Mouse (Mus musculus) lung, embryonic 14.5 days (tissue): ENCODE results near the gene Impg1. TPM values are rescaled to one million over a fixed set of nuclear protein-coding genes. Genes with fewer than 3 reads are reported as not detected.

Source experiments
- ATAC-seq: fragments of 200-750 bp; cut with Nextera tagmentation; 2 replicates; pipeline ENCODE4 v1.8.0; 2017; ENCODE audit warnings: mild to moderate bottlenecking, moderate TSS enrichment, moderate library complexity; ENCODE audit not compliant: insufficient read depth
- DNase-seq: peaks from one replicate; pipeline ENCODE4 v3.0.0-alpha.2; 2015
- H3K27ac ChIP-seq: fragments of 300-500 bp; sonication (generic); 2 replicates; pipeline ENCODE4 v1.5.1; 2014; ENCODE audit warnings: low read depth, mild to moderate bottlenecking, moderate library complexity
- H3K27me3 ChIP-seq: fragments of 300-500 bp; sonication (generic); 2 replicates; pipeline ENCODE4 v1.6.1; 2014; ENCODE audit warnings: low read length, control low read depth; ENCODE audit not compliant: insufficient read depth
- H3K36me3 ChIP-seq: fragments of 300-500 bp; sonication (generic); 2 replicates; pipeline ENCODE4 v1.6.1; 2014; ENCODE audit warnings: control low read depth; ENCODE audit not compliant: insufficient read depth
- H3K4me1 ChIP-seq: fragments of 300-500 bp; sonication (generic); 2 replicates; pipeline ENCODE4 v1.6.1; 2014; ENCODE audit warnings: antibody characterized with exemption, control low read depth; ENCODE audit not compliant: insufficient read depth
- H3K4me2 ChIP-seq: fragments of 300-500 bp; sonication (generic); 2 replicates; pipeline ENCODE4 v1.6.1; 2014; ENCODE audit warnings: mild to moderate bottlenecking
- H3K4me3 ChIP-seq: fragments of 300-500 bp; sonication (generic); 2 replicates; pipeline ENCODE4 v1.5.1; 2014; ENCODE audit warnings: low read depth, low read length
- H3K9ac ChIP-seq: fragments of 300-500 bp; sonication (generic); 2 replicates; pipeline ENCODE4 v1.6.1; 2014
- H3K9me3 ChIP-seq: fragments of 300-500 bp; sonication (generic); 2 replicates; pipeline ENCODE4 v1.6.1; 2016; ENCODE audit warnings: low read depth, low read length, control low read depth
- CTCF ChIP-seq: IDR thresholded peaks from 2 replicates; pipeline ENCODE4 v1.5.1; 2016; ENCODE audit warnings: antibody characterized with exemption, low read depth
- WGBS: fragments of 180-500 bp; shearing (Covaris S2); extraction: QIAGEN DNeasy Blood & Tissue Kit; methylation state at CpG from one replicate; pipeline ENCODE4 v1.1.7; 2014; 5-methylcytosine and 5-hydroxymethylcytosine counted together
- polyA plus RNA-seq: library from polyadenylated mRNA; unstranded; fragments of >200 nt; fragmentation: Nextera tagmentation; extraction: Ambion mirVana; gene quantifications from 2 replicates; pipeline ENCODE4 v1.2.1, GENCODE M21; 2014

The Impg1 gene
- polyA plus RNA-seq, 1 experiment from 2014 or later, result 0.05 TPM

DNA sequence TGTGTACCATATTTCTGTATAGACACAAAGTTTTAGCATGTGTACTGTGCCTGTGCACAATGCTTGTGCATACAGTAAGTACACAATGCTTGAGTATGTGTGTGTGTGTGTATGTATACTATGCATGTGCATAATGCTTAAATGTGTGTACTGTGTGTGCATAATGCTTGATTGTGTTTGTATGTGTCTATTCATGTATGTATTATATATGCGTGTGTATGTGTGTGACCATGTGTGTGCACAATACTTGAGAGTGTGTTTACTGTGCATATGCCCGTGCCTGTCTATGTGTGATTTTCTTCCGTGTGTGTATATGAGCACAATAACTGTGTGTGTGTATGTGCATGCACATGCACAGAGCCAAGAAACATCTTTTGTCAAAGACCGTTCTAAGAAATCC lies 158.9 kb downstream of the Impg1 start:
- H3K27me3 ChIP-seq, result no peaks in the 10 kb centered on the region
- no peak overlapping the region for H3K27ac ChIP-seq
- WGBS, result 91% methylated on average over 4 of the region's 4 CpGs
- no peak for TF ChIP-seq CTCF
- no peaks in the 10 kb centered on the region for H3K9me3 ChIP-seq
- no peak for ATAC-seq
- peaks cover 10% of the 10 kb centered on the region; the same call in 1 of the 2 replicates for H3K36me3 ChIP-seq
- H3K9ac ChIP-seq, result no peak overlapping the region
- no peak for DNase-seq
- no peak overlapping the region for H3K4me2 ChIP-seq
- H3K4me1 ChIP-seq, result no peaks in the 10 kb centered on the region
- no peak overlapping the region for H3K4me3 ChIP-seq

DNA sequence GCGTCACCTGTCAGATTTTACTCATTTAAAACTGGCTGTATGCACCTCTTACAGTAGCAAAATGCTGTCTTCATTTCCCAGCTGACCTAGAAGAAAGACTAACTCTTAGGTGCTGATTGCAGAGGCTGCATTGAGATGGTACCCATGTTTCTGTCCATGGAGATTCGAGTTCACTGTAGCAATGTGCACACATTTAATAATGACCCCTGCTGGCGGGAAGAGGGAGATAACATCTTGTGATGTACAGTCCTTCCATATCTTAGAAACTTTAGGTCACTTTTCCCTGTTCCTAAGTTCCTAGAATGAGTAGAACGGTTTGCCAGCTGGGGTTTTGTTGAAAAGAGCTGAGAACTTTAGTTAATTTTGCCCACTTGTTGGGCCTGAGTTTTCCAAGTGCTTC lies 161.8 kb downstream of the Impg1 start:
- Histone ChIP-seq H3K4me2 (no peak overlapping the region), H3K4me3 (no peak overlapping the region), H3K36me3 (0 out of 2 replicates have a peak, but pooled peaks cover 13% of the 10 kb centered on the region), H3K27me3 (no peaks in the 10 kb centered on the region), H3K27ac (no peak overlapping the region), H3K9ac (no peak overlapping the region), H3K4me1 (no peaks in the 10 kb centered on the region), H3K9me3 (no peaks in the 10 kb centered on the region)
- WGBS, result 65% methylated on average over 4 of the region's 4 CpGs
- peak; percentile 67 for DNase-seq
- 0 out of 2 replicates have a peak, but pooled peaks have one; percentile 52 for ATAC-seq
- peak; percentile 58 for TF ChIP-seq CTCF

DNA sequence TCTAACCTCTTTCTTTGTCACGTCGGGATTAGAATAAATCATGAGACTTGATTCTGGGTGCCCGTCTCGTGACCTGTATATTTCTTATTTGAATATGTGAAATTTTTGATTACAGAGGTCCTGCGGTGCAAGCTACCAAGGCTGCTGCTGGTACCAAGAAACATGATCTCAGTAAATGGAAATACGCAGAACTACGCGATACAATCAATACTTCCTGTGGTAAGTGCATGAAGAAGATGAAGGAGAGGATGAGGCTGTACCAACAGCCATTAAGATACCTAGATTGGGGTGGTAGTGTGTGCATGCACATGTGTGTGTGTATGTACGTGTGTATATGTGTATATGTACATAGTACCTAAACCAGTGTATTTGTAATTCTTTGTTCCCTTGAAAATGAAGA lies 166.2 kb downstream of the Impg1 start:
- Histone ChIP-seq H3K27me3 (no peaks in the 10 kb centered on the region), H3K27ac (no peak overlapping the region), H3K4me1 (no peaks in the 10 kb centered on the region), H3K4me3 (no peak overlapping the region), H3K36me3 (0 out of 2 replicates have a peak, but pooled peaks cover 6% of the 10 kb centered on the region), H3K9ac (no peak overlapping the region), H3K4me2 (no peak overlapping the region), H3K9me3 (no peaks in the 10 kb centered on the region)
- ATAC-seq, result no peak
- DNase-seq, result no peak
- WGBS, result 88% methylated on average over 9 of the region's 9 CpGs
- no peak for TF ChIP-seq CTCF

DNA sequence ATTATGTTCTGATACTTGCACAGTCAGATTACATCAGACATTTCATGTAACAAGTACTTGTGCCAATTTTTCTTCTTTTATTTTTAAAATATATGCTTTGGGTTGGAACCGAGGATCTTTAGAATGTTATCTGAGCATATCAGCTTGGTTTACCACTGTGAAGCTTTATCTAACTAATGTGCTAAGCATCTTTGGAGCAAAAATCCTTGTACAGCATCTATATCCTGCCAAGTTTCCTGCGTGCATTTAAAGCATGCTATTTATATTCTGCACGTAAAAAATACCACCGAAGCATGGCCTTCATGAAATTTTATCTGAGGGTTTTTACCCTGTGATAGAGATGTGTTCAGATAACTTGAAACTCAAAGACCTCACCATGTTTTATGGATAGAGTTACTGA lies 169.2 kb downstream of the Impg1 start:
- WGBS, result 46% methylated on average over 4 of the region's 4 CpGs
- H3K9ac ChIP-seq, result no peak overlapping the region

DNA sequence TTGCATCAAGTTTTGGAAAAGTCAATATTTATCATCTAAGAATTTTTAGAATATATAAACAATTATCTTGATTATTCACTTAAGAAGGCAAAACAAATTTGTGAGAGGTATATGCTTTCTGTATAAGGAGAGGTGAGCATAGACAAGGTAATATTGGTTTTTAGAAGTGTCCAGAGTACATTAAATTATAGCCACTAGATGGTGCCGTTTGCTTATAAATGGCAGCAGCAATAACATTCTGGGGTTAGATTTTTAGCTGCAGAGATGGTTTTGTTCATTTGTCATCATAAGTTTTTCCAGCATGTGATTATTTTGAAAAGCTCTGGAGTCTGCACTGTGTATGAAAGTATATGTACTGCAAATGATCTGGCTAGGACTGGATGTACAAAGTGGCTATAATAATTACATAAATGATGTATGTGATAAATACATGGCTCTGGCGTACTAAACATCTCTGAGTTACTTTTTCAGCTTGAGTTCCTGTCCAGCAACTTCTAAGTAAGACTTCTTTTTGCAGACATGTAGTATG lies 172.2 kb downstream of the Impg1 start:
- 43% methylated on average over 2 of the region's 2 CpGs for WGBS
- TF ChIP-seq CTCF, result peak; percentile 61
- no peaks in the 10 kb centered on the region for H3K4me1 ChIP-seq
- no peaks in the 10 kb centered on the region for H3K9me3 ChIP-seq
- H3K4me2 ChIP-seq, result no peak overlapping the region
- ATAC-seq (no peak), DNase-seq (peak; percentile 80)
- H3K27ac ChIP-seq, result no peak overlapping the region
- H3K9ac ChIP-seq, result no peak overlapping the region
- H3K27me3 ChIP-seq, result no peaks in the 10 kb centered on the region
- 0 out of 2 replicates have a peak, but pooled peaks cover 2% of the 10 kb centered on the region for H3K36me3 ChIP-seq
- H3K4me3 ChIP-seq, result no peak overlapping the region

More for the DNA sequence above, 169.2 kb downstream of the Impg1 start:
- H3K9me3 ChIP-seq, result no peaks in the 10 kb centered on the region
- TF ChIP-seq CTCF, result no peak
- H3K36me3 ChIP-seq, result 0 out of 2 replicates have a peak, but pooled peaks cover 9% of the 10 kb centered on the region
- DNase-seq (no peak), ATAC-seq (no peak)
- no peak overlapping the region for H3K27ac ChIP-seq
- H3K27me3 ChIP-seq, result no peaks in the 10 kb centered on the region
- H3K4me3 ChIP-seq, result no peak overlapping the region
- no peak overlapping the region for H3K4me2 ChIP-seq
- no peaks in the 10 kb centered on the region for H3K4me1 ChIP-seq

DNA sequence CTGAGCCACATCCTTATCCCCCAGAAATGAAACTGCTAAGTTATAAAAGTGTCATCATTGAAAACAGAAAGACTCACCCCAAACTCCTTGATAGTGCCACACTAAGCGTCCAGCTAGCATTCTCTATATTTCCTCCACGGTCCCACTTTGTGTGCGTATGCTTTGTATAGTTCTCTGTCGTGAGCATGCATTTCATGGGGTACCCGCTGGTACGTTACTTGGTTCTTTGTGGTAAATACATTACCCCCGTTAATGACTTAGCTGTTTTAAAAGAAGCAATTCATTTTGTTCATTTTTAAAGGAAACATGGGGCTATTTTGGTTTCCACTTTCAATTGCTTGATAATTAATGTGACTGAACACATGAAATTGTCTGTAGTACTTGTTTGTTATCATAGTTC lies 178.4 kb downstream of the Impg1 start:
- no peak for TF ChIP-seq CTCF
- no peak overlapping the region for H3K9ac ChIP-seq
- H3K4me2 ChIP-seq, result no peak overlapping the region
- peaks cover 3% of the 10 kb centered on the region; the same call in 1 of the 2 replicates for H3K9me3 ChIP-seq
- DNase-seq (no peak), ATAC-seq (no peak)
- 90% methylated on average over 7 of the region's 7 CpGs for WGBS
- no peaks in the 10 kb centered on the region for H3K4me1 ChIP-seq
- H3K27me3 ChIP-seq, result no peaks in the 10 kb centered on the region
- no peak overlapping the region for H3K4me3 ChIP-seq
- peaks cover 7% of the 10 kb centered on the region; the same call in 1 of the 2 replicates for H3K36me3 ChIP-seq
- H3K27ac ChIP-seq, result no peak overlapping the region

DNA sequence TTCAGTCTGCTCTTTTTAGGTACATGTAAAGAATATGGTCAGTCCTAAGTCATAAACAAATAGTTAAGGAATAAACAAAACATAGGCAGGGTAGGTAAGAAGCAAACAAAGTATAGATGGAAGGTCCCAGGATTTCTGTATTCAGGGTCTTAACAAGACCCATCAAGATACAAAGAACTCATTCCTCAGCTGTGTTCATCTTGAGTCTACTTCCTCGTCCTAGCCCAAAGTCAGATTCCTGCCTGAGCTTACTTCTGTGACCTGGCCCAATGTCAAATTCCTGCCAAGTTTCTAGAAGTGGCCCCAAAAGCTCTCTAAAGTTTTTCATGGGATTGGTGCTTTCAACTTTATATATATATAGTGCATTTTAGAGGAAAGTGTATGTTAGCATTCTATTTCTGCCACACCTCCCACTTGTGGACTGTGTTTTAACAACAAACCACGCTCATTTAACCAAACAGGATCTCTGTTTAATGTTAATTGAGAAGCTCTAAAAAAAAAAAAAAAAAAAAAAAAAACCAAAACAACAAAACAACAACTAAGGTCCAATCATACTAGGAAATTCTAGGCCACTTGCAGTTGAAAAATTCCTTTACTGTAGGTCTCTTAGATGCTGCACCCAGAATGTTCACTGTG lies 180.6 kb downstream of the Impg1 start:
- TF ChIP-seq CTCF, result no peak
- peaks cover 7% of the 10 kb centered on the region; the same call in 1 of the 2 replicates for H3K36me3 ChIP-seq
- no peak for ATAC-seq

More for the DNA sequence above, 180.6 kb downstream of the Impg1 start:
- H3K9me3 ChIP-seq, result peaks cover 3% of the 10 kb centered on the region; the same call in 1 of the 2 replicates
- H3K4me2 ChIP-seq, result no peak overlapping the region
- no peak for DNase-seq
- 0 out of 2 replicates have a peak, but pooled peaks cover 2% of the 10 kb centered on the region for H3K4me1 ChIP-seq
- WGBS, result 73% methylated on average over 2 of the region's 2 CpGs
- no peak overlapping the region for H3K9ac ChIP-seq
- no peaks in the 10 kb centered on the region for H3K27me3 ChIP-seq
- H3K27ac ChIP-seq, result no peak overlapping the region
- no peak overlapping the region for H3K4me3 ChIP-seq
